Mouse (Mus musculus): Measurements from ENCODE around the gene Foxb1. TPM values are rescaled to one million over a fixed set of nuclear protein-coding genes. Genes with fewer than 3 reads are reported as not detected.

Foxb1 gene
- not detected for total RNA-seq (2021)
- long read RNA-seq, experiment 1, result 0 reads
- long read RNA-seq, experiment 2, result 0 reads

GRCm38 (mm10) chr9:69760371-69761301 lies at the start of gene Foxb1:
Foxb1 (minus strand) TSS chr9:69760940.
- DNase-seq (ENCODE audit: low spot score in 2 of 2), result no peak

GRCm38 (mm10) chr9:69790562-69790961 lies 29.8 kb upstream of the Foxb1 start:
- DNase-seq (ENCODE audit: low spot score in 2 of 2), result no peak

- DNase-seq (ENCODE audit: low spot score in 2 of 2), result no peak
Measured at GRCm38 (mm10) chr9:69779996-69780395, 19.3 kb upstream of the Foxb1 start.

GRCm38 (mm10) chr9:69769949-69770585 lies 9.3 kb upstream of the Foxb1 start:
- DNase-seq (ENCODE audit: low spot score in 2 of 2), result no peak

- no peak for DNase-seq (ENCODE audit: low spot score in 2 of 2)
Measured at GRCm38 (mm10) chr9:69769091-69769948, 8.6 kb upstream of the Foxb1 start.

- DNase-seq (ENCODE audit: low spot score in 2 of 2), result no peak
Measured at GRCm38 (mm10) chr9:69768136-69768875, 7.6 kb upstream of the Foxb1 start.

- no peak for DNase-seq (ENCODE audit: low spot score in 2 of 2)
Measured at GRCm38 (mm10) chr9:69767421-69767820, 6.7 kb upstream of the Foxb1 start.

- no peak for DNase-seq (ENCODE audit: low spot score in 2 of 2)
Measured at GRCm38 (mm10) chr9:69766936-69767335, 6.2 kb upstream of the Foxb1 start.

GRCm38 (mm10) chr9:69766301-69766700 lies 5.6 kb upstream of the Foxb1 start:
- no peak for DNase-seq (ENCODE audit: low spot score in 2 of 2)

GRCm38 (mm10) chr9:69765483-69766050 lies 4.8 kb upstream of the Foxb1 start:
- DNase-seq (ENCODE audit: low spot score in 2 of 2), result no peak

GRCm38 (mm10) chr9:69764586-69765482 lies 4.1 kb upstream of the Foxb1 start:
- DNase-seq (ENCODE audit: low spot score in 2 of 2), result no peak

- DNase-seq (ENCODE audit: low spot score in 2 of 2), result no peak
Measured at GRCm38 (mm10) chr9:69763681-69764585, 3.2 kb upstream of the Foxb1 start.

GRCm38 (mm10) chr9:69762703-69763102 lies 2.0 kb upstream of the Foxb1 start:
- DNase-seq (ENCODE audit: low spot score in 2 of 2), result no peak

GRCm38 (mm10) chr9:69762221-69762620 lies 1.5 kb upstream of the Foxb1 start:
- no peak for DNase-seq (ENCODE audit: low spot score in 2 of 2)

GRCm38 (mm10) chr9:69761569-69761968 lies 829 bp upstream of the Foxb1 start:
- DNase-seq (ENCODE audit: low spot score in 2 of 2), result no peak

- no peak for DNase-seq (ENCODE audit: low spot score in 2 of 2)
Measured at GRCm38 (mm10) chr9:69759721-69760221, 969 bp downstream of the Foxb1 start.

GRCm38 (mm10) chr9:69758946-69759615 lies 1.7 kb downstream of the Foxb1 start:
- DNase-seq (ENCODE audit: low spot score in 2 of 2), result no peak
